Mouse (Mus musculus): ENCODE data around the gene Cant1.

The Cant1 gene

DNA sequence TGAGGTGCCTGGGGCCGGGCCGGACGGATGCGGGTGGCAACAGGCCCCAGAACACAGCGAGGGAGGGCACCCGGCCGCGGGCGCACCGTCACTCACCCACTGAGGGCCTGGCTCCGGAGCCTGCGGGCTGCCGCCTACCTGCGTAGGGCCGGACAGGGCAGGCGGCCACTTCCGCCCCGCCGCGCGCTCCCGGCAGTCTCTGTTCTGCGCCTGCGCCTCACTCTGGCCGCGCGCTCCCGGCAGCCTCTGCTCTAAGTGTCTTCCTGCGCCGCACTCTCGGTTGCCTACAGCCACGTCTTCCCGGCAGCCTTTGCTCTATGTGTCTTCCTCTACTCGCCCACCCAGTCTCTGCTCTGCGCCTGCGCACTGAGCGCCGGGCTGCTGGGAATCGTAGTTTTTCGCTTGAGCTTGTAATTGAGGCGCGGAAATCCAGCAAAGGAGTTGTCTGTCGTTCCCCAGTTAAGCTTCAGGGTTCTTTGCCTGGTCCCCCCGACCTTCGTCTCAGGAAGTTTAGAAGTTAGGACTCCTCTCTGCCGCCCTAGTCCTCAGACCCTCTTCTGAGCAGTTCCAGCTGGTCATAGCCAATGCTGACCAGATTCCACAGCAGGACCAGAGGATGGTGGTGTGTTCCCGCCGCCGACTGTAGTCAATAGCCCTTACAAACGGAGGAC lies at the start of gene Cant1:
Cant1 (minus strand) TSS at position 253 of the 671 bp plus-strand sequence.
- in situ Hi-C loops (cut with MboI, MseI), result no loop called here

GRCm38 (mm10) chr11:118467441-118468035 lies 48.7 kb upstream of the Cant1 start:
- in situ Hi-C loops (cut with MboI, MseI), result no loop called here

DNA sequence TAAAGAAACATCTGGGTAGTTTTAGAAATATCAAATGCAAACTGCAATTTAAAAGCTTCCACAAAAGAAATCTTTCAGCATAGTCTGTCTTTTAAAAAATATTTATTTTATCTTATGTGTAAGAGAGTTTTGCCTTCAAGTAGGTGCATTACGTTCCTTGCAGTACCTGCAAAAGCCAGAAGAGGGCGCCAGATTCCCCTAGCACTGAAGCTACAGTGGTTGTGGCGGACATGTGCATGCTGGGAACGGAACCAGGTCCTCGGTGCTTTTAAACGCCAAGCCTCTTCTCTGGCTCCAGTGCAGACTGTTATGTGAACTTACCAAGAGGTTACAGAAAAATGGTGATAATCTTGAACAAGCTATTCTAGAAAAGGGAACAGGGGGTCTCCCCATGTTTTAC lies 41.4 kb upstream of the Cant1 start:
- in situ Hi-C loops (cut with MboI, MseI), result no loop called here

DNA sequence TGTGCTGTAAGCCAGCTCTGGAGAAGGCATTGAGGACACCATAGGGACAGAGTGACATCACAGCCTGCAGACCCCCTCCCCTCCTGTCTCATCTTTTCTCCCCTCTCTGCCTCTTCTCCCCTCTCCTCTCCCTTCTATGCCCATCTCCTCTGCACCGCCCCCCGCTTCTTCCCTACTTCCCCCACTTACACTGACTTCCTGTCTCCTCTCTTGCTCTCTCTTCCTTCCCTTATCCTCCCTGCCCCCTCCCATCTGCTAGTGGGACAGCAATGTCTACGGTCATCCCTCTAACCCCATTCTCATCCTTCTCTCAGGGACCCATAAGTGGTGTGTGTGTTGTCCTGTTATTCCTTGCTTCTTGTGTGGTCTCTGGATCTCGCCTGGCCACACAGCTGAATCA lies 40.6 kb upstream of the Cant1 start:
- in situ Hi-C loops (cut with MboI, MseI), result no loop called here

DNA sequence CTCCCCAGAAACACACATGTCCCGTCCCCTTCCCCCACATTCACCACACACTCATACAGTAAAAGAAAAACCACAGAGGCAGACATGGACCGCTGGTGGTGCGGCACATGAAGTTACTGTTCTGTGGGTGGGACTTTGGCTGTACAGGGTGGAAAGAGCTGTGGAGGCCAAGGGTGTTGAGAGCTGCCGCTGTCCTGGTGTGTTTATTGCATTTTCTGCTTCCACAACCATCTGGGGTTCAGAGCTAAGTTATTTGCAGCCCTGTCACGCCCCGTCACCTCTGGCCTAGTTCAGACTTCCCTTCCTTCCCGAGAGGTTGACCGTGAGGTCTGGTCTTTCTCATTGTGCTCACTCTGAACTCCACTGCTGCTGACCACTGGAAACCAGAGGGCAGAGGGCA lies 40.2 kb upstream of the Cant1 start:
- in situ Hi-C loops (cut with MboI, MseI), result no loop called here

DNA sequence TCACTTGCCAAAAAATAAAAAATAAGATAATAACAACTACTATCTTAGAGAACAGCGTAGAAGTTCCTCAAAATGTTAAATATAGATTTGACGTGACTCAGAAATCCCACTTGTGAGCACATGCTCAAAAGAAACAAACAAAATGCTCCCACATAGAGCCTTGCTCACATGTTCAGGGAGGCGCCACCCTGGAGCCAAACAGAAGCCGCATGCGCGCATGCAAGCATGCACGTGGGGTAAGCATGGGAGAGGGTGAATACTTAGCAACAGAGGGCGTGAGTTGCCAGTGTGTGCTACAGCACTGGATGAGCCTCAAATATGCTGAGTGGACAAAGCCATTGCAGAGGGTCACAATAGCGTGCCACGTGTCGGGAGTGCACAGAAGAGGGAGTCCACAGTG lies 38.1 kb upstream of the Cant1 start:
- in situ Hi-C loops (cut with MboI, MseI), result no loop called here

GRCm38 (mm10) chr11:118455788-118456187 lies 36.9 kb upstream of the Cant1 start:
- in situ Hi-C loops (cut with MboI, MseI), result no loop called here

DNA sequence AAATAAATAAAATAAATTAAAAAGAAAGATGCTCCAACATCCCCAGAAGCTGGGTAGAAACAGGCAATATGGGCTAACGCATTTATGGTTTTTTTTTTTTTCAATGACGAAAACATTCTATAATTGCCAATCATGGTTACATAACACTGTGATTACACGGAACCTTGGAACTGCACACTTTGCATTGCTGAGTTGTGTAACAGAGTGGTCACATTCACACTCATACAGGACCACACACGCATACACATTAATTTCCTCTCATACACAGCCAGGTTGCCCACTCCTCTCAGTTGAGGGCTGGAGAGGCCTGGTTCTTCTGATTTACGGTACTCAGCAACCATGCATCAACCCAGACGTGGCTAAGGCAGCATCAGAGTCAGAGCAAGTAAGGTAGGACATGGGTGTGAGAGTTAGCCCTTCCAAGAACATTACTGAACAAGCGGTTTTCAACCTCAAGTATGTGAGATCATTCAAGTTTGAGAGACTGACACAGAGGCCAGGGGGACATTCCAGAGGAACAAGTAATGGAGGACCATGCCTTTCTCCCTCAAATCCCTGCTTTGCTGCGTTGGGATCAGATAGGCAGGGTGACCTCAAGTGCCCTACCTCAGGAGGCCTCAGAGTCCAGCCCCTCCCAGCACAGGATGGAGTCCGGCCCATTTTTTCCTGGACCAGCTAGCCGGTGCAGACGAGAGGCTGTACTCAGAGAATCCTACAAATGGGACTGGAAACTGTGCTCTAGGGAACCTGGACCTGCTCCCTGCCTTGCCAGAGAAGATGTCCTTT lies 35.2 kb upstream of the Cant1 start:
- in situ Hi-C loops (cut with MboI, MseI), result no loop called here

DNA sequence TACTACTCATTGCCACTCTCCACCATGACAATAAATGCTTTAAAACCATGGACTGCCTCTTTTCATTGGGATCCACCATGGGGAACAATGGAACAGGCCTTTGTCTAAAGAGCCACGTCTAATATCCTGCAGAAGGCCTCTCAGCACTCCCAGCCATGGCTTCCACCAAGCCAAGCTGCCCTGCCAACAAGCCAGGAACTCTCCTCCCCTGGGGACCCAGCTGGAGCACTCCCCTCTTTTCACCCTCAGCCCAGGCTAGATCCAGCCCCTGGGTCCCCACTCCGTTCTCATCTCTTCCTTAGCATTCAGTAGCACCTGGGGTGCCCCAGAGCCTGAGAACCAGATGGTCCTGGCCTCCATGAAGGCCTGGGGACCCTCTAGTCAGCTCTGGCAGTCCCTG lies 34.1 kb upstream of the Cant1 start:
- in situ Hi-C loops (cut with MboI, MseI), result no loop called here

DNA sequence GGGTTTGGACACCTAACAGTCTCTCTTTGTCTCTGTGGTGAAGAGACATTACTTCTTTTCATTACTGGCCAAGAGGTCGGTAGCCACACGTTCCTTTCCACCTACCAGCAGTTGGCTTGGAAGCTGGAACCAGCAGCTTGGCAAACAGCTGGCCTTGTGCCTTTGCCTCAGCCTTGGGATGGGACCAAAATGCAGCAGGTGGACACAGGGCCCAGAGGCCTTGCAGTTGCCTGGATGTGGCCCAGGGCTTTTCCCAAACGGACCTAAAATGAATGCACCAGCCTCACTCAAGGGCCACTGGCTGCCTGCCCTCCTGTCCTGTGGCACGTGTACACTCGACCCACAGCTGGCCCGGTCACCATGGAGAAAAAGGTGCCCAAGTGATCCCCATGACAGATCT lies 32.3 kb upstream of the Cant1 start:
- in situ Hi-C loops (cut with MboI, MseI), result no loop called here

- in situ Hi-C loops (cut with MboI, MseI), result loop anchor here (5.0 to 10.0 kb wide), 3 partner anchors 34 to 524 kb away; no protein-coding TSS in a partner anchor
These were observed 29.5 kb upstream of the Cant1 start for GRCm38 (mm10) chr11:118448385-118448784.

DNA sequence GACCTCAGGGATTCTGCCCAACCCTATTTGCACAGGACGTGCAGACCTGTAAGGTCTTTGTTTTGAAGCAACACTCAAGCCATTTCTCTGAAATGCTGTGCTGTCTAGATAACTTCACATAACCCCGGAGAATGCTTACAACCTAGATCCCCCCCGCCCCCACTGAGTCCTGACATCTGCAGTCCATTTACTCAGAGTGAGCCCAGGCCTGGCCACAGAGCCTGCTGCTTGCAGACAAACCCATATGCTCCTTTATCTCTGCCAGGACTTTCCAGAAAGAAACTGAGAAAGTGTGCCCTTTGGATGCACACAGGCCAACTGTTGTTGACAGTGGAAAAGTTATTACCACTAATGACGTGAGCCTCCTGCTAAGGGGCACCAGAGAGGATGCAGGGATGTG lies 28.5 kb upstream of the Cant1 start:
- in situ Hi-C loops (cut with MboI, MseI), result loop anchor here (5.0 to 10.0 kb wide), 3 partner anchors 35 to 523 kb away; no protein-coding TSS in a partner anchor

GRCm38 (mm10) chr11:118445843-118446242 lies 27.0 kb upstream of the Cant1 start:
- in situ Hi-C loops (cut with MboI, MseI), result loop anchor here (5.0 to 10.0 kb wide), 3 partner anchors 36 to 521 kb away; no protein-coding TSS in a partner anchor

DNA sequence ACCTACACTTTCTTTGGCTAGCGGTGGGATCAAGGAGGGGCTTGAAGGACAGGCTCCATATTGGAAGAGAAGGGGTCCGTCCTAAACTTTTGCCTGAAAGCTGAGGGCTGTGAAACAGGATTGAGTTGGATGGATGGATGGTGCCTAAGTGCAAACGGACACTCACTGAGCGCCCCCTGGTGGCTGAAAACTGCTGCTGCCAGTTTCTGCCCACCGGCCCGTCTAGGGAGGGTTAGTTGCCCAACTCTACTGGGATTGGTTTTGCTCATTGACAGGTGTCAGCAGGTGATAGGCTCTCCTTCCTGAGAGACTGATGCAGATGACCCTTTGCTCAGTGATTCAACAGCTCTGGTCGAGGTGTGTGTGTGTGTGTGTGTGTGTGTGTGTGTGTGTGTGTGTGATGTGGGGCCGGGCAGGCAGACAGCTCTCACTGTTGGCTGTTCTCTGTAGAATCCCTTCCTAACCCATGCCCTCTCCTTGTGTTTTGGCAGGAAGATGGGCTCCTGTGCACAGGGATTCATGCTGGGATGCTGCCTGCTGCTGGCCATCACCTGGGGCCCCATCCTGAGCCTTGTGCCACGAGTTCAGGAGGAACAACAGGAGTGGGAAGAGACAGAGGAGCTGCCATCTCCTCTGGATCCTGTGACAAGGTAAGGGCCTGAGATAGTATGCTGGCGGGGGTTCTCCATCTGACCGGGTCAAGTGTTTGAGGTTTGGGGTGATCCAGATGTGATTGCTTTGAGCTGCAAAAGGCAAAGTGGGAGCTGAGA lies 24.5 kb upstream of the Cant1 start:
- in situ Hi-C loops (cut with MboI, MseI), result loop anchor here in 1 of 2 experiments (10.0 kb wide), 1 partner anchor 519 kb away; no protein-coding TSS in a partner anchor

GRCm38 (mm10) chr11:118442691-118443090 lies 23.8 kb upstream of the Cant1 start:
- in situ Hi-C loops (cut with MboI, MseI), result loop anchor here in 1 of 2 experiments (10.0 kb wide), 1 partner anchor 518 kb away; no protein-coding TSS in a partner anchor

DNA sequence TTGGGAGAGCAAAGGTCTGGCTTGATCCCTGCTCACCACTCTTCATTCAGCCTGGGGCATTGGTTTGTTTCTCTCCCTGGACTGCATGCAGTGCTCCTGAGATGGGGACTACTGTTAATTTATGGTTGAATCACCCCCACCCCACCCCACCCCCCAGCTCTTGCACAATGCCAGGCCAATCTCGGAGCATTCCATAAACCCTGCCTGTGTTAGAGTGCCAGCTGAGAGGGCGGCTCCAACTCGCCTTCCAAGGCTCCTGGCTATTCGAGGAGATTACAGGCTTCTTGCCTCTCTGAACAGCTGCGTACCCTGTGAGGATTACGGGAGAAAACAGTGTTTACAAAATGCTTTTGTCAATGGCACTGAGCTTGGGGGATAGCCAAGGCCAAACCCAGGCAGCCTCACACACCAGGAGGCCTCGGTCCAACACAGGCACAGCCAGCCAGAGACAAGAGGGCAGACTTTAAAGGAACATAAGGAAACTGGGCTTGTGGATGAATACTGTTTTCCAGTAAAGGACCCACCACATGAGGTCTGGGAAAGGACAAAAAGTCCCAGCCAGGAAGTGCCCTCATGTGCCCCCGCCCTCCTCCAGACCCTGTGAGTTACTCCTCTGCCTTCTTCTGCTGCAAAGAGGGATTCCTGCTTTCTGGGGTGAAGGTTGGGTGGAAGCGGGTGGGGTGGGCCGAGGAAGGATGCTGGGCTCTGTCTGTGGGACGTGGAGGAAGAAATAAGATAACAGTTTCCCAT lies 20.0 kb upstream of the Cant1 start:
- in situ Hi-C loops (cut with MboI, MseI), result no loop called here

- in situ Hi-C loops (cut with MboI, MseI), result no loop called here
These were observed 17.6 kb upstream of the Cant1 start for GRCm38 (mm10) chr11:118436471-118436935.

- in situ Hi-C loops (cut with MboI, MseI), result no loop called here
These were observed 15.2 kb upstream of the Cant1 start for GRCm38 (mm10) chr11:118434093-118434492.

GRCm38 (mm10) chr11:118433398-118433868 lies 14.5 kb upstream of the Cant1 start:
- in situ Hi-C loops (cut with MboI, MseI), result no loop called here

GRCm38 (mm10) chr11:118431100-118431948 lies 12.4 kb upstream of the Cant1 start:
- in situ Hi-C loops (cut with MboI, MseI), result no loop called here

Data from T-helper 17 cell (primary cell).